Mouse (Mus musculus) liver, postnatal 0 days (tissue): Measurements from ENCODE around the gene Cyp3a16.
"Not testable (repeated sequence)": the region's sequence is repeated elsewhere in the genome, so short reads cannot be mapped to it uniquely, and the experiment has no call there.

Experiments
- CTCF ChIP-seq: sonication (generic); IDR thresholded peaks from 2 replicates; pipeline ENCODE4 v1.5.1; 2016; ENCODE audit warnings: antibody characterized with exemption, low read depth
- EP300 ChIP-seq: IDR thresholded peaks from 2 replicates; pipeline ENCODE4 v1.6.1; 2016; ENCODE audit warnings: antibody characterized with exemption, low read depth, mild to moderate bottlenecking

- not testable (repeated sequence) for TF ChIP-seq CTCF
- peak; percentile 34; the same call in 1 of the 2 replicates for TF ChIP-seq EP300
Observed at GRCm38 (mm10) chr5:145469623-145470022, at the start of gene Cyp3a16.
